Mouse (Mus musculus) small intestine, adult 2 months (tissue): ENCODE data around the gene Psmc3ip. TPM values are rescaled to one million over a fixed set of nuclear protein-coding genes. Genes with fewer than 3 reads are reported as not detected.
A peak's percentile ranks its signal among the peaks of the same experiment; 100 is the strongest.

ENCODE experiments used
- H3K27ac ChIP-seq: fragments of 200-500 bp; 2 replicates; pipeline ENCODE4 v1.5.1; 2012; ENCODE audit warnings: low read depth, low read length, control low read depth, inconsistent platforms; ENCODE audit not compliant: insufficient read depth
- H3K27me3 ChIP-seq: fragments of 200-500 bp; 2 replicates; pipeline ENCODE4 v1.6.1; 2012; ENCODE audit warnings: mild to moderate bottlenecking, moderate library complexity, low read length, inconsistent platforms; ENCODE audit not compliant: control insufficient read depth, insufficient read depth
- H3K36me3 ChIP-seq: fragments of 200-500 bp; 2 replicates; pipeline ENCODE4 v1.6.1; 2012; ENCODE audit warnings: mild to moderate bottlenecking, low read length, control low read depth, inconsistent platforms; ENCODE audit not compliant: control insufficient read depth, insufficient read depth
- H3K4me1 ChIP-seq: fragments of 200-500 bp; 2 replicates; pipeline ENCODE4 v1.6.1; 2012; ENCODE audit warnings: low read length, inconsistent platforms, mixed read lengths; ENCODE audit not compliant: control insufficient read depth, insufficient read depth, insufficient read length
- H3K4me3 ChIP-seq: fragments of 200-500 bp; 2 replicates; pipeline ENCODE4 v1.5.1; 2012; ENCODE audit warnings: low read depth, mild to moderate bottlenecking, control low read depth, inconsistent platforms, low read length, moderate library complexity
- CTCF ChIP-seq: fragments of 200-500 bp; IDR thresholded peaks from 2 replicates; pipeline ENCODE4 v1.5.1; 2012; ENCODE audit warnings: low read depth, mild to moderate bottlenecking, control low read depth, inconsistent platforms, low read length, moderate library complexity, mixed read lengths; ENCODE audit not compliant: insufficient replicate concordance, insufficient read length; ENCODE audit errors: extremely low read depth
- POLR2A ChIP-seq: fragments of 200-500 bp; IDR thresholded peaks from 2 replicates; pipeline ENCODE4 v1.6.1; 2012; ENCODE audit warnings: low read depth, mild to moderate bottlenecking, control low read depth, inconsistent platforms, low read length, moderate library complexity
- WGBS: fragments of 180-500 bp; shearing (Covaris S2); methylation state at CpG from one replicate; pipeline ENCODE4 v1.1.7; 2018; 5-methylcytosine and 5-hydroxymethylcytosine counted together
- polyA plus RNA-seq: library from polyadenylated mRNA; depleted of rRNA; stranded (reverse); fragments of >200 nt; gene quantifications from 2 replicates; pipeline ENCODE4 v1.2.3, GENCODE M21; 2012

Gene Psmc3ip
- polyA plus RNA-seq, 1 experiment, result 0.46 TPM

- Histone ChIP-seq H3K36me3 (no peaks in the 10 kb centered on the region; the same call in 1 of the 2 replicates), H3K4me1 (peaks cover 3% of the 10 kb centered on the region), H3K27me3 (no peaks in the 10 kb centered on the region), H3K4me3 (no peak overlapping the region), H3K27ac (no peak overlapping the region)
- WGBS, result 86% methylated on average over 14 of the region's 14 CpGs
- no peak for TF ChIP-seq POLR2A
- no peak for TF ChIP-seq CTCF
These were observed 23.3 kb downstream of the Psmc3ip start for GRCm38 (mm10) chr11:101071810-101072428.

- Histone ChIP-seq H3K27me3 (no peaks in the 10 kb centered on the region), H3K27ac (no peak overlapping the region), H3K4me3 (no peak overlapping the region), H3K36me3 (no peaks in the 10 kb centered on the region), H3K4me1 (peaks cover 5% of the 10 kb centered on the region)
- 80% methylated on average over 6 of the region's 6 CpGs for WGBS
- TF ChIP-seq POLR2A, result no peak
- TF ChIP-seq CTCF, result no peak
These were observed 24.2 kb downstream of the Psmc3ip start for GRCm38 (mm10) chr11:101070987-101071386.

GRCm38 (mm10) chr11:101070189-101070527 lies 25.1 kb downstream of the Psmc3ip start:
- Histone ChIP-seq H3K4me1 (peaks cover 6% of the 10 kb centered on the region), H3K36me3 (no peaks in the 10 kb centered on the region), H3K4me3 (peak overlapping the region; percentile 82), H3K27me3 (no peaks in the 10 kb centered on the region), H3K27ac (no peak overlapping the region)
- no peak for TF ChIP-seq CTCF
- no peak for TF ChIP-seq POLR2A
- WGBS, result under 1% methylated on average over 36 of the region's 36 CpGs

GRCm38 (mm10) chr11:101069391-101070188 lies 25.6 kb downstream of the Psmc3ip start, which contains the start of gene Naglu:
Gene Naglu, plus strand, starts transcription at chr11:101070012.
- Histone ChIP-seq H3K36me3 (no peaks in the 10 kb centered on the region), H3K4me3 (peak within 1 kb of the TSS; percentile 82), H3K4me1 (peaks cover 7% of the 10 kb centered on the region), H3K27ac (no peak within 1 kb of the TSS), H3K27me3 (no peaks in the 10 kb centered on the region)
- 3% methylated on average over 35 of the region's 35 CpGs for WGBS
- TF ChIP-seq CTCF, result no peak
- peak; percentile 57 for TF ChIP-seq POLR2A

- peak; percentile 99 for TF ChIP-seq CTCF
- no peak for TF ChIP-seq POLR2A
- Histone ChIP-seq H3K27ac (no peak overlapping the region), H3K4me3 (peak overlapping the region; percentile 50), H3K4me1 (peaks cover 28% of the 10 kb centered on the region), H3K27me3 (no peaks in the 10 kb centered on the region), H3K36me3 (peaks cover 4% of the 10 kb centered on the region; the same call in 1 of the 2 replicates)
- 16% methylated on average over 18 of the region's 18 CpGs for WGBS
These were observed 28.5 kb downstream of the Psmc3ip start for GRCm38 (mm10) chr11:101066549-101067412.

GRCm38 (mm10) chr11:101065002-101065401 lies 30.2 kb downstream of the Psmc3ip start:
- H3K4me3 ChIP-seq, result no peak overlapping the region
- H3K27ac ChIP-seq, result no peak overlapping the region
- peaks cover 4% of the 10 kb centered on the region; the same call in 1 of the 2 replicates for H3K36me3 ChIP-seq
- no peak for TF ChIP-seq CTCF
- TF ChIP-seq POLR2A, result no peak
- H3K27me3 ChIP-seq, result no peaks in the 10 kb centered on the region
- H3K4me1 ChIP-seq, result peaks cover 26% of the 10 kb centered on the region
- 47% methylated on average over 9 of the region's 9 CpGs for WGBS
